Mouse (Mus musculus) left cerebral cortex, adult 18-20 months (tissue): ENCODE measurements around the gene Chil3. TPM values are rescaled to one million over a fixed set of nuclear protein-coding genes. Genes with fewer than 3 reads are reported as not detected.
A peak's percentile ranks its signal among the peaks of the same experiment; 100 is the strongest.
"Not testable (repeated sequence)": the region's sequence is repeated elsewhere in the genome, so short reads cannot be mapped to it uniquely, and the experiment has no call there.

Experiments
- DNase-seq, 2 experiments: peaks; one replicate each; pipeline ENCODE4 v3.0.0; 2021 to 2022; ENCODE audit warnings: low spot score in 2 of 2, mixed read lengths in 1 of 2
- long read RNA-seq, 2 experiments: library from polyadenylated mRNA; stranded (forward); transcript quantifications; one replicate each; pipeline ENCODE4 v2.0.0; 2021
- total RNA-seq, 2 experiments: library from RNA; stranded (reverse); gene quantifications; 2 replicates each; pipeline ENCODE4 v1.2.3; 2021

The Chil3 gene
- not detected for total RNA-seq
- long read RNA-seq, experiment 1: 0 reads
- long read RNA-seq, experiment 2: 0 reads

DNA sequence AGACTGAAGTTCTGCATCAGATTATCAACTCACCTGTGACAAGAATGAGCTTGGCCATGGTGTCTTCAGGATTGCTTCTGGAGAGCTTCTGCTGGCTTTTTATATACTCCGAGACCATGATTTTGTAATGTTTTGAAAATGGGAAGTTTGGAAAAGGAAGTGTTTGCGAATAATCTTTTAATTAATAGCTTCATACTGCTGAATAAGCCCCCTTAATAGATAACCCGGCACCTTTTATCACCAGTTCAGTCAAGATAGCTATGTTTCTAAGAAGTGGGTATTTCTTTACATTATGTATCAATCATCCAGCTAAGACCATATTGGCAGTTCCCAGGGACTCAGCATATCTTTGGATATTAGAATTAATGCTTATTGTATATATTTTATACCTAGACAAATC lies at the start of gene Chil3:
Chil3 (minus strand) TSS at position 101 of the 400 bp plus-strand sequence.
- no peak for DNase-seq

DNA sequence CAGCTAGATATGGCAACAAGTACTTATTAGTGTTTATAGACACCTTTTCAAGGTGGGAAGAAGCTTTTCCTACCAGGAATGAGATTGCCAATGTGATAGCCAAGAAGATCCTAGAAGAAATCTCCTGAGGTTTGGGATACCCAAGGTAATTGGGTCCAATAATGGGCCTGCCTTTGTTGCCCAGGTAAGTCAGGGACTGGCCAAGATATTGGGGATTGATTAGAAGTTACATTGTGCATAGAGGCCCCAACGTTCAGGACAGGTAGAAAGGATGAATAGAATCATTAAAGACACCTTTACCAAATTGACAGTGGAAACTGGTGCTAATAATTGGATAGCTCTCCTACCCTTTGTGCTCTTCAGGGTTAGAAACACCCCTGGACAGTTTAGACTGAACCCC lies 30.7 kb upstream of the Chil3 start:
- DNase-seq: not testable (repeated sequence)

DNA sequence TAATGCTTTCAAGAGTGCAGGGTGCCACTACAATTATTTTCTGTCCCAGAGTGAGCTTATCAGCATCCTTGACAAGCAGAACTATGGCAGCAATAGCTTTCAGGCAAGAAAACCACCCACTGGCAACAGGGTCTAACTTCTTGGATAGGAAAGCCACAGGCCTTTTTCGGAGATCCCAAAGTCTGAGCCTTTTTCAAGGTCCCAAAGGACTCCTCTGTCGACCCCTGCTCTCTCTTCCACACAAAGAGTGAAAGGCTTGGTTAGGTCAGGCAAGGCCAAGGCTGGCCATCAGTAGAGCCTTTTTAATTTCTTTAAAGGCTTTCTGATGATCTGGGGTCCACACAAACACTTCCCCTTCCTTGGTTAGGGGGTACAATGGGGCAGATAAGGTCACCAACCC lies 29.9 kb upstream of the Chil3 start:
- DNase-seq: not testable (repeated sequence)

DNA sequence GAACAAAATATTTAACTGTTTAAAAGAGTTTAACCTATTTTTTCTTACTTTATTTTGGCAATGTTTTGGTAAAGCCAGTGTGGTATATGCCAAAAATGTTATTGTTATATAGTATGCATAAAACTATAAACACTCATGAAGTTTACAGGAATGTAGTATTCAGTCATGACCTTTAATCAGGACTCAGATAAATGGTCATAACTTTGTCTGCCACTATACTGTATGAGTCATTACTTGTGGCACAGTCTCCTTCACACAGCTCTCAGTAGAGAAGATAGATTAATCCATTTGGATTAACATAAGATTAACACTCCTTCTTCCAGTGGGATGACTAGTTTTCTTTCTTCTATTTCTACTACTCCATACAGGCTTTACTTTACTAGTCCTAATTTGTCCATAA lies 28.9 kb upstream of the Chil3 start:
- DNase-seq: no peak

DNA sequence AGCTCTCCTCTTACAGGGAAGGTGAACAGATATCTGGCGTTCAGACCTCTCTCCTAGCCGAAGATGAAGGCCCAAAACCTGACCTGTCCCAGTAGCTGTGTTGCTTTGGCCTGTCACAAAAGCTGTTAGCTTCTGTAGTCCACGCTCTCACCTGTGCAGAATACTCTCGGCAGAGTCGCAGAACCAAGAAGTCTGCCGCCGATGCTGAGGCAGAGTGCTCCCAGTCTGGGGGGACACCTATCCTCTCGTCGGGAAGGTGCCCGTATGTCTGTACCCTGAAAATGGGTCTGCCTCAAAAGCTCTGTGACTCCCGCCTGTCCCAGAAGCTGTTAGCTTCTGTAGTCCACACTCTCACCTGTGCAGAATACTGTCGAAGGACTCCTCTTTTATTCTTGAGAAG lies 28.1 kb upstream of the Chil3 start:
- no peak for DNase-seq

DNA sequence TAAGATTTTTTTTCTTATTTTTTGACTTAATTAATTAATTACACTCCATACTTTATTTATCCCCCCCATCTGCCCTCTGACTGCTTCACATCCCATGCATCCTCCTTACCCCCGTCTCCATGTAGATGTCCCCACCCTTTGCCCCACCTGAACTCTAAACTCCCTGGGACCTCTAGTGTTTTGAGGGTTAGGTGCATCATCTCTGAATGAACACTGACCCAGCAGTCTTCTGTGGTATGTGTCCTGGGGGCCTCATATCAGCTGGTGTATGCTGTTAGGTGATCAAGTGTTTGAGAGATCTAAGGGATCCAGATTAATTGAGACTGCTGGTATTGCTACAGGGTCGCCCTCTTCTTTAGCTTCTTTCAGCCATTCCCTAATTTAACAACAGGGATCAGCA lies 20.6 kb upstream of the Chil3 start:
- no peak for DNase-seq

DNA sequence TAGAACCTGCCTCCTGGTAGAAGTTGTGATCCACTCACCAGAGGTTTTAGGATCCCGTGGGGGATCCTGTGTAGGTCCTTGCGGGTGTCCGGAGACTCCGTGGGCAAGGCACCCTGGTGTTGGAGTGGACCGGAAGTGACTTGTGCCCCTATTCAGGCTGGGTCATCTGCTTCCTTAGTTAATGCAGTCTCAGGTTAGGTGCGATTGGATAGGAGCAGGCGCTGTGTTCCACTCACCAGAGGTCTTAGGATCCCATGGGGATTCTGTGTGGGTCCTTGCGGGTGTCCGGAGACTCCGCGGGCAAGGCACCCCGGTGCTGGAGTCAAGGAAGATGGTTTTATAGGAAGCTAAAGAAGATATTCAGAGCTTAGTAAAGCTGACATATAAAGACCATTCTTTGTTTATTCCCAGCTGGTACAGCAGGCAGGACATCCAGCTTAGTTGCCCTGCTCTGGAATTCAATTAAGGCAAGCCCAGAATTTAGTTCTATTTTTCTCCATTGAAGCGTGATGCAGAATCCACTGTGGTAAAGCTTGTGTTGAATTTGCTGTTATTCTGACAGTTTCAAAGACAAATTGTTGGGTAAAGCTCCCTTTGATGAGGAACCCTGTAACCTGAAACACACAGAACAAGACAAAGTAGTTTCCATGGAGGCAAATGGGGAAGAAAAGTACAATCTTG lies 10.3 kb upstream of the Chil3 start:
- no peak for DNase-seq

DNA sequence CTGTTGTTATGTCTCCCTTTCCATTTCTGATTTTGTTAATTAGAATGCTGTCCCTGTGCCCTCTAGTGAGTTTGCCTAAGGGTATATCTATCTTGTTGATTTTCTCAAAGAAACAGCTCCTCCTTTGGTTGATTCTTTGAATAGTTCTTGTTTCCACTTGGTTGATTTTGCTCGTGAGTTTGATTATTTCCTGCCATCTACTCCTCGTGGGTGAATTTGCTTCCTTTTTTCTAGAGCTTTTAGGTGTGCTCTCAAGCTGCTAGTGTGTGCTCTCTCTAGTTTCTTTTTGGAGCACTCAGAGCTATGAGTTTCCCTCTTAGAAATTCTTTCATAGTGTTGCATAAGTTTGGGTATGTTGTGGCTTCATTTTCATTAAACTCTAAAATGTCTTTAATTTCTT lies 7.6 kb upstream of the Chil3 start:
- not testable (repeated sequence) for DNase-seq

DNA sequence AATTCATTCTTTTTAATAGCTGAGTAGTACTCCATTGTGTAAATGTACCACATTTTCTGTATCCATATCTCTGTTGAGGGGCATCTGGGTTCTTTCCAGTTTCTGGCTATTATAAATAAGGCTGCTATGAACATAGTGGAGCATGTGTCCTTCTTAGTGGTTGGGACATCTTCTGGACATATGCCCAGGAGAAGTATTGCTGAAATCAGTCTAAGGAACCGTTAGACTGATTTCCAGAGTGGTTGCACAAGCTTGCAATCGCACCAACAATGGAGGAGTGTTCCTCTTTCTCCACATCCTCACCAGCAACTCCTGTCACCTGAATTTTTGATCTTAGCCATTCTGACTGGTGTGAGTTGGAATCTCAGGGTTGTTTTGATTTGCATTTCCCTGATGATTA lies 5.1 kb upstream of the Chil3 start:
- DNase-seq: not testable (repeated sequence)

DNA sequence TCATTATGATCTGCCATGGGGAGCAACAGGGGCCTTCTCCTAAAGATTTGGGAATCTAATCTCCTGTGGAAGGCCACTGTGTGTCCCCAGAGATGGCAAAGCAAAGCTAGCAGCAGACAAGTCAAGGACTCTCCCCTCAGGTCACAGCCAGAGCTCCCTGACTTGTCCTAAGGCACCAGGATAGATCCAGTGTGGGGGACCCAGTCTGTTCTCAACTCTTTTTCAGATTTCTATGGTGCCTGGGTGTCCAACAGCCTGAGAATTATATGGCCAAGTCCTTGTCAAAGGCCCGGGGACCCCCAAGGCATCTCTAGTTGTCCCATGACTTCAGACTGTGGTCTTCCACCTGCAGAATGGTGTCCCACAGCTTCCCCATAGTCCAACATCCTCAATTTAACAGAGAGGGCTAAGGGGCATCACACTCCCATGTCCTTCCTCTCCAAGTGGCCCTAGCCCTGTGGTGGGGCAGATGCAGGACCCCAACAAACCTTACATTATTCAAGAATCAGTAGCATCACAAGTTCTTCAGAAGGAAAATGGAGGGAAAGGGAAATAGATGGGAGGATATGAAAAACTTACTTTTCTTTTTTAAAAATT lies 3.9 kb upstream of the Chil3 start:
- DNase-seq: no peak

DNA sequence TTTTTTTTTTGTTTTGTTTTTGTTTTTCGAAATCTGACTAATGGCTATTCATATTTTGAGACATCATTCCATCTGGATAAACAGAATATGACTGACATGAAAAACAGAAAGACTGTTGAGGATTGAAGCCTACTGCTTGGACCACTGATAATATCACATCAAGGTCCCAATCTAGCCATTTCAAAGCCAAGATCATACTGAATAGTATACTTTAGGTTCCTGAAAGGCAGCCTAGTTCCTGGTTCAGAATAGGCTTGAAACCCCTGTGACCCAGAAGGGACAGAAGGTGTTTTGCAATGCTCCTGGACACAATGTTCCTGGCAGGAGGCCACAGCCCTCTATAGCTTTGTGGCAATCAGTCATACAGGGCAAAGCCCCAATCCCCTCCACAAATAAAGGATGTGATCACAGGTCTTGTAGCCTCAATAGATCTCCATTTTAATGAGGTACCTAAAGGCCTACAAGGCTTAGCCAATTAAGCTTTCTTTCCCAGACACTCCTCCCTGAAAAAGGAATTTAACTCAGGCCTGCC lies 3.2 kb upstream of the Chil3 start:
- DNase-seq: no peak

DNA sequence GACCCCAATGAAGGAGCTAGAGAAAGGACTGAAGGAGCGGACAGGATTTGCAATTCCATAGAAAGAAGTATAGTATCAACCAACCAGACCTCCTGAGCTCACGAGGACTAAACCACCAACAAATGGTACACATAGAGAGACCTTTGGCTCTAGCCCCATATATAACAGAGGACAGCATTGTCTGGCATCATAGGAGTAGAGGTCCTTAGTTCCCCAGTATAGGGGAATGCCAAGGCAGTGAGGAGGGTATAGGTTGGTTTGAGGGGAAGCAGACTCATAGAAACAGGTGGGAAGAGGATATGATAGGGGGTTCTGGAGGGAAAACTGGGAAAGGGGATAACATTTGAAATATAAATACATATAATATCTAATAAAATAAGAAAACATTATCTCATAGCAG lies 13.0 kb downstream of the Chil3 start:
- no peak for DNase-seq

DNA sequence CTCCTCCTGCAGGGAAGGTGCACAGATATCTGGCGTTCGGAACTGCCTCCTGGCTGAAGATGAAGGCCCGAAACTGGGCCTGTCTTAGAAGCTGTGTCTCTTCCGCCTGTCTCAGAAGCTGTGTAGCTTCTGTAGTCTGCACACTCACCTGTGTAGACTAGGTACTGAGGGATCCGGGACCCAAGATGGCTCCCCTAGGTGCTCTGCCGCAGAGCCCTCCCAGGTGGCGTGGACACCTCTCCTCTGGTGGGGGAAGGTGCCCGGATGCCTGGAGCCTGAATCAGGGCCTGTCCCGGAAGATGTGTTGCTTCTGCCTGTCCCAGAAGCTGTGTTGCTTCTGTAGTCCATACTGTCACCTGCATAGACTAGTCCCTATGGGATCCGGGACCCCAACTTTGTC lies 23.3 kb downstream of the Chil3 start:
- DNase-seq: no peak

DNA sequence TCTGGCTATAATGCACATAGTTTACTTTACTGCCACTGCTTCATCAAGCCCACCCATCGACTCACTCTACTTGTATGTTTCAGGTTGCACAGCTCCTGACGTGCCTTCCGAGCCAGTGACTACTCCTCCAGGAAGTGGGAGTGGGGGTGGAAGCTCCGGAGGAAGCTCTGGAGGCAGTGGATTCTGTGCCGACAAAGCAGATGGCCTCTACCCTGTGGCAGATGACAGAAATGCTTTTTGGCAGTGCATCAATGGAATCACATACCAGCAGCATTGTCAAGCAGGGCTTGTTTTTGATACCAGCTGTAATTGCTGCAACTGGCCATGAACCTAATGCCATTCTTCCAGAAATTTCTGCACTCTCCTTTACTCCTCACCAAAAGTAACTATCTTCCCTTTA lies 35.7 kb downstream of the Chil3 start:
- DNase-seq: peak; percentile 70 to 86

DNA sequence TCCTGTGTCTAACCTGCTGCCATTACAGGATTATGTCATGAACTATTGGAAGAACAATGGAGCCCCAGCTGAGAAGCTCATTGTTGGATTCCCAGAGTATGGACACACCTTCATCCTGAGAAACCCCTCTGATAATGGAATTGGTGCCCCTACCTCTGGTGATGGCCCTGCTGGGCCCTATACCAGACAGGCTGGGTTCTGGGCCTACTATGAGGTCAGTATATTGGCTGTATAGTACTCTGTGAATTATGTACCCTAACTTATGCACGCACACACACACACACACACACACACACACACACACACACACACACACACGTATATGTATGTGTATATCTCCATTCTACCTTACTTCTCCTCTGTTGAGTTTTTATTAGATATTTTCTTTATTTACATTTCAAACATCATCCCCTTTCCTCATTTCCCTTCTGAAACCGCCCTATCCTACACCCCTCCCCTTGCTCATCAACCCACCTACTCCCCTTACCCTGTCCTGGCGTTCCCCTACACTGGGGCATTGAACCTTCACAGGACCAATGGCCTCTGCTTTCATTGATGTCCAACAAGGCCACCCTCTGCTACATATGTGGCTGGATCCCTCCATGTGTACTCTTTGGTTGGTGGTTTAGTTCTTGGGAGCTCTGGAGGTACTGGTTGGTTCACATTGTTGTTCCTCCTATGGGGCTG lies 38.4 kb downstream of the Chil3 start:
- no peak for DNase-seq

DNA sequence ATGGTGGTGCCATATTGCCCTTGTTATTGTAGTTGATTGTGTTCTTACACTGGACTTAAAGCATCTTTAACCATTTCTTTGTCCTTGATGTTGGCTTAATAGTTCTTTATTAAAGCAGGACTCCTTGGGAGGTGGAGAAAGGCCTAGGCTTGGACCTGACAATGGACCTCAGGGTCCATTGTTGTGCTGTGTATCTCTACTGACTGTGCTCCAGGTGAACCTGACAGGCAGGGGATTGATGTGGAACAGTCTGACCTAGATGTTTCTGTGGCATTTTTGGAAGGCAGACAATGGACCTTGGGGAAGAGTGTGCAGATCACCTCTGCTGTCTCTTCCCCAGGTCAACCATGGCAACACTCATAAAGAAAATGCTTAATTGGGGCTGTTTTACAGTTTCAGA lies 40.4 kb downstream of the Chil3 start:
- no peak for DNase-seq

DNA sequence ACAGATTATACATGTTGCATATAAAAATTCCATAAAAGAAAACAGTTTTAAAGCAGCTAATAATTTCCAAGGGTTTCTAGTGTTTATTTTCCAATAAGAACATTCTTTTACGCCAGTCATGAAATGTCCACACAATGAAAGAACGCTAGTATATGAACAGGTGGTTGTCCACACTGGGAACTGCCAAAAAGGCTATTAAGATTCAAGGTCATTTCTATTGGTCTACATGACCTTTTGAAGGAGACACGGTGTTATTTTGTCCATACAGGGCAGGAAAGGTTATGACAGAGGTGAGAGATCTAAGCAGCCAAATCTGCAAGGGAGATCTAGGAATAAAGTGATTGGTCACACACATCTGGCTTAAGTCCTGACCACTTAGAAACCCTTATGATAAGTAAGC lies 54.4 kb downstream of the Chil3 start, which contains the start of gene Chia1:
Chia1 (plus strand) TSS at position 301 of the 400 bp plus-strand sequence.
- no peak for DNase-seq

Other genes starting within 250 kb of the Chil3 start
- gene I830077J02Rik, start 234.9 kb downstream of the Chil3 start, total RNA-seq: 1 to 10 TPM; 1.6 to 1.8 TPM
- 10 to 100 TPM; 43.4 to 53.4 TPM for gene Wdr77, start 208.2 kb downstream of the Chil3 start, total RNA-seq
- gene Atp5f1, start 207.5 kb downstream of the Chil3 start, total RNA-seq: 100 to 1,000 TPM; 247 to 264 TPM
- gene Ovgp1, start 193.9 kb downstream of the Chil3 start, total RNA-seq: 1 to 10 TPM; 2.0 to 2.4 TPM
- not detected for gene Pifo, start 152.9 kb downstream of the Chil3 start, total RNA-seq
- gene Chil5, start 134.8 kb downstream of the Chil3 start, total RNA-seq: not detected
- 1 to 10 TPM in 1 of 2 experiments, under 1 TPM in 1; 0.49 to 1.8 TPM for gene Chia1, start 54.3 kb downstream of the Chil3 start, total RNA-seq
- not detected for gene Chil4, start 51.9 kb upstream of the Chil3 start, total RNA-seq
- gene Chil6, start 238.6 kb upstream of the Chil3 start, total RNA-seq: not detected